Mouse (Mus musculus) MEL (cell line): Measurements from ENCODE around the gene Syt10.

Source experiments
- MAX ChIP-seq: IDR thresholded peaks from 2 replicates; pipeline ENCODE4 v1.6.1; 2011; ENCODE audit warnings: low read length, improper control_type of control experiment
- SIN3A ChIP-seq: IDR thresholded peaks from 2 replicates; pipeline ENCODE4 v1.6.1; 2012; ENCODE audit warnings: low read length, improper control_type of control experiment, inconsistent platforms
- ZNF384 ChIP-seq: IDR thresholded peaks from 2 replicates; pipeline ENCODE4 v1.6.1; 2012; ENCODE audit warnings: low read depth, mild to moderate bottlenecking, inconsistent platforms, low read length, improper control_type of control experiment

- TF ChIP-seq SIN3A (no peak), ZNF384 (no peak), MAX (no peak)
Measured at GRCm38 (mm10) chr15:89841364-89842017, at the start of gene Syt10.
